Mouse (Mus musculus) heart, embryonic 16.5 days (tissue): ENCODE data around the gene Neurod2. TPM values are rescaled to one million over a fixed set of nuclear protein-coding genes. Genes with fewer than 3 reads are reported as not detected.

Source experiments
- ATAC-seq: fragments of 200-750 bp; cut with Nextera tagmentation; replicated peaks from 2 replicates; pipeline ENCODE4 v1.8.0; 2017; ENCODE audit warnings: moderate number of reproducible peaks; ENCODE audit not compliant: insufficient read depth, low FRiP score; ENCODE audit errors: extremely low read depth
- H3K27ac ChIP-seq: fragments of 300-500 bp; sonication (generic); 2 replicates; pipeline ENCODE4 v1.5.1; 2014; ENCODE audit warnings: mild to moderate bottlenecking, low read length, control low read depth, moderate library complexity
- H3K27me3 ChIP-seq: fragments of 300-500 bp; sonication (generic); 2 replicates; pipeline ENCODE4 v1.6.1; 2014; ENCODE audit warnings: low read length, mixed read lengths; ENCODE audit not compliant: control insufficient read depth, insufficient read depth
- H3K36me3 ChIP-seq: fragments of 300-500 bp; sonication (generic); 2 replicates; pipeline ENCODE4 v1.6.1; 2014; ENCODE audit not compliant: control insufficient read depth, insufficient read depth
- H3K4me1 ChIP-seq: fragments of 300-500 bp; sonication (generic); 2 replicates; pipeline ENCODE4 v1.6.1; 2014; ENCODE audit warnings: low read length, mixed read lengths; ENCODE audit not compliant: control insufficient read depth, insufficient read depth
- H3K4me2 ChIP-seq: fragments of 300-500 bp; sonication (generic); 2 replicates; pipeline ENCODE4 v1.6.1; 2014; ENCODE audit warnings: low read depth, mild to moderate bottlenecking, control low read depth, low read length
- H3K4me3 ChIP-seq: fragments of 300-500 bp; sonication (generic); 2 replicates; pipeline ENCODE4 v1.5.1; 2014; ENCODE audit warnings: mild to moderate bottlenecking, control low read depth, low read length
- H3K9ac ChIP-seq: fragments of 300-500 bp; sonication (generic); 2 replicates; pipeline ENCODE4 v1.6.1; 2014; ENCODE audit warnings: low read length, control low read depth
- H3K9me3 ChIP-seq: fragments of 300-500 bp; sonication (generic); replicated peaks from 2 replicates; pipeline ENCODE4 v1.6.1; 2016; ENCODE audit warnings: low read length; ENCODE audit not compliant: control insufficient read depth
- WGBS: fragments of 180-500 bp; shearing (Covaris S2); extraction: QIAGEN DNeasy Blood & Tissue Kit; methylation state at CpG from one replicate; pipeline ENCODE4 v1.1.7; 2014; 5-methylcytosine and 5-hydroxymethylcytosine counted together
- polyA plus RNA-seq: library from polyadenylated mRNA; unstranded; fragments of >200 nt; fragmentation: Nextera tagmentation; extraction: Ambion mirVana; gene quantifications from 2 replicates; pipeline ENCODE4 v1.2.1, GENCODE M21; 2015

The Neurod2 gene
- polyA plus RNA-seq, 1 experiment from 2014 or later = not detected

DNA sequence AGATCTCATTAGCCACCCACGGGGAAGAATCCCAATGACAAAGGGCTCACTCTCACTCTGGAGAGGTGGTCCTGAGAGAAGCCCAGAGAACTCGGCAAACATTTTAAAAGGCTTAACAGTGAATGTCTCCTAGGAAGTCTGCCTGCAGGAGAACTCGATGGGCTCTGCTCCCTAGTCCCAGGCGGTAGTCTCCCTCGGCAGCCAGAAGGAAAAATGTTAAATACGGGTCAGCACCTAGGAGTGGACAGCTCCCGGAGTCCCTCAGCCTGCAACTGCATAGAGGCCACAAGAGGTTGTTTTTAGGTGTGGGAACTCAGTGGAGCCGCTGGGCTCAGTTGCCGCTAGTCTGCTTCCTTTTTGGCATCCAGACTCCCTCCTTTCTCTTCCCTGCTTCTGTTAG, 5.5 kb downstream of the Neurod2 start:
- no peak overlapping the region for H3K27ac ChIP-seq
- no peak overlapping the region for H3K9ac ChIP-seq
- H3K36me3 ChIP-seq = no peaks in the 10 kb centered on the region
- H3K4me3 ChIP-seq = no peak overlapping the region
- peaks cover 95% of the 10 kb centered on the region for H3K27me3 ChIP-seq
- H3K4me2 ChIP-seq = no peak overlapping the region
- peaks cover 8% of the 10 kb centered on the region for H3K4me1 ChIP-seq
- no peak for ATAC-seq
- no peaks in the 10 kb centered on the region for H3K9me3 ChIP-seq
- WGBS = 3% methylated on average over 9 of the region's 9 CpGs

DNA sequence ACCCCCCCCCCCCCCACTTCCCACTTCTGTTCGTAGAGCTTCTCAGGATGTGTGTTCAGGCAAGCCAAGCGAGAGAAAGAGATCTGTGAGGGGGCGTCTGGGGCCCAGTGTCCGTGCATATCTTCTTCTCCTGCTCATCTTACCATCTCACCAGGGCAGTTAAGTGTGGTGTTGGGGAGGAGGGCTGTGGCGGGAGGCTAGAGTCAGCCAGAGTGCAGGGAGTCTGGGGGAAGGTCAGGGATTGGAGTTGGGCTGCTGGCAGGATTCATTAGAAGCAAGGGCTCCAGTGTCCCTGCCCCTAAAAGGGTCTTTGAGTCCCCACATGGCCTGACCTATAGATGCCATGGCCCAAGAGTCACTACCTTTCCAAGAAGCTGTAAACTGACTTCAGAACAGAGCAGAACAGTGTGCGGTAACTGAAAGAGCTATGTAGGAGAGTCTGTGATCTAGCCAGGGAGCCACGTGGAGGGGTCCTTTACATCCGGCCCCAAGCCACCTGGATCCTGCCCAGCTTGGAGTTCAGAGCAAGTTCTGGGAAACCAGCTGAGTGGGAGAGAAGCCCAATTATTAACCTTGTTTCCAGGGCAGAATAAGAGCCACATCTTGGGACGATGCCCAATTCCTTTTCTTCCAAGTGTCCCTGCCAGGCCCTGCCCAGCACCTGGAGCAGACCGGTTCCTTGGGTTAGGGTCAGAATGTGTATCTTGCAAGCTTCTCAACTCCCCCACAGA, 6.1 kb downstream of the Neurod2 start:
- no peak for ATAC-seq
- no peak overlapping the region for H3K4me2 ChIP-seq
- H3K4me3 ChIP-seq = no peak overlapping the region
- peaks cover 5% of the 10 kb centered on the region for H3K4me1 ChIP-seq
- H3K9me3 ChIP-seq = no peaks in the 10 kb centered on the region
- H3K27ac ChIP-seq = no peak overlapping the region
- H3K36me3 ChIP-seq = no peaks in the 10 kb centered on the region
- 5% methylated on average over 10 of the region's 10 CpGs for WGBS
- peaks cover 95% of the 10 kb centered on the region for H3K27me3 ChIP-seq
- H3K9ac ChIP-seq = no peak overlapping the region

DNA sequence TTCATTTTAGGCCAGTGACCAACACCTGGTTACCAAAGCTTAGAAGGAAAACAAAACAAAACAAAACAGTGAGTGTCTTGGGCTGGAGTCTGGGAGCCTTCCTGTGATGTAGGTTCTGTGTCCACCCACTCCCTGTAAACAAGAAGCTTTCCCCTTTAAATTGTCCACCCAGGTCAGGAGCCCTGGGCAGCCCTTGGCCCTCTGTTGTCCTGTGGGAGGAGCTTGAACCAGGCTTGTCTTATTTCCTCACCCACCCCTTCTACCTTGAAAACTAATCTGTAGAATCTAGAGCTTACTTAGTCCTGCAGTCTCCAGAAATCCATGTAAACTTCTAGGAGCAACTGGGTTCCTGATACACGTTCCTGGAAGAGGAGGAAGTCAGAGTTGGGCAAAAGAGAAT, 7.3 kb downstream of the Neurod2 start:
- no peak overlapping the region for H3K9ac ChIP-seq
- WGBS = 7% methylated on average over 1 of the region's 1 CpGs
- peaks cover 92% of the 10 kb centered on the region for H3K27me3 ChIP-seq
- no peak overlapping the region for H3K27ac ChIP-seq
- ATAC-seq = no peak
- no peak overlapping the region for H3K4me3 ChIP-seq
- H3K9me3 ChIP-seq = no peaks in the 10 kb centered on the region
- H3K4me2 ChIP-seq = no peak overlapping the region
- H3K36me3 ChIP-seq = no peaks in the 10 kb centered on the region
- no peaks in the 10 kb centered on the region for H3K4me1 ChIP-seq

DNA sequence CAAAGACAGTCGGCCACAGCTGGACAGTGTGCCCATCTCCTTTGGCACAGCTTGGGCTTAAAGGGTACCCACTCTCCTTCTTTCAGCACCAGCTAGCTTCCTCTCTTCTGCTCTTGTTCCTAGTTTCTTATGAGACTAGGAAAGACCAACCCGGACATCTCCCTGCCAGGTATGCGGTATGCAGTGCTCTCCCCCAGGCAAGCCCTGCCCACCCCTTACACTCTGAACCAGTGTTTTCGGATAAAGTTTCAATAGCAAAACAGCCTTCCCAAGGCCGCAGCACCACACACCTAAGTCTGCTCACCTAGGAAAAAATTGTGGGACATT, 7.8 kb downstream of the Neurod2 start:
- H3K9ac ChIP-seq = no peak overlapping the region
- no peaks in the 10 kb centered on the region for H3K4me1 ChIP-seq
- H3K36me3 ChIP-seq = no peaks in the 10 kb centered on the region
- H3K4me2 ChIP-seq = no peak overlapping the region
- peaks cover 92% of the 10 kb centered on the region for H3K27me3 ChIP-seq
- no peak overlapping the region for H3K4me3 ChIP-seq
- H3K9me3 ChIP-seq = no peaks in the 10 kb centered on the region
- H3K27ac ChIP-seq = no peak overlapping the region
- 3% methylated on average over 5 of the region's 5 CpGs for WGBS
- ATAC-seq = no peak

DNA sequence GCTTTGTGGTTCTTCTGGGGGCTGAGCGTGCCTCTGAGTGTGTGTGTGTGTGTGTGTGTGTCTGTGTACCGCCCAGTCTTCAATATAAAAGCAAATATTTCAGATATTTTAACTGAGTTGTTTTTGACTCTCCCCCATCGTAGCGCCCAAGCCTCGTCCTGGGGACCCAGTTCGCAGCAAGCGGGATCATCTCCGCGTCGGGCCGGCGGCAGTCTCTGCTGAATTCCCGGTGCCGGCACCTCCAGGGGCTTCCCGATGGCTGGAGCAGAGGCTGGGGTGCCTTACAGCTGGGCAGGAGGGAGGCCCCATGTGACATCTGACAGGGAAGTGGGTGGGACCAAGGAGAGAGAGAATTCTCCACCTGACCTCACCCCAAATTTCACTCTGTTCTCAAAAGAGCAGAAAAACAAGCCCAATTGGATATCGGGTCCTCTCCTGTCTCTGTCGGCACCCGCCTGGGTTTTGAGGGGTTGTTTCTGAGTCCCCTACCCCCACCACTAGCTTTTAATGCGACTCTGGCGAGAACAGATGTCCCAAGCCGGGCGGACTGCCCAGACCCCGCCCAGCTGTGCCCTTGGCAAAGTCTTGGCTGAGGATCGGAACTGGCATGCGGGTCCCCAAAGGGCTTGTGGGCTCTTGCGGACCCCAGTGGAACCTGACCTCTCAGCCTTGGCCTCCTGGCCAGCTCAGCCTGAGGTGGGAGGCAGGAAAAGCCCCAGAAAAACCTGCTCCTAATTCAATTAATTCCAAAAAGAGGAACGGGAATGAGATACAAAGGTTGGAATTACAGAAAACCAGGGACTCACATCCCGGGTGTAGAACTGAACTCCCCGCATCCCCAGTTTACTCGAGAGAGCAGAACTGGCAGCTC, 8.4 kb downstream of the Neurod2 start:
- Histone ChIP-seq H3K36me3 (no peaks in the 10 kb centered on the region), H3K9ac (no peak overlapping the region), H3K27ac (no peak overlapping the region), H3K27me3 (peaks cover 94% of the 10 kb centered on the region), H3K4me2 (no peak overlapping the region), H3K4me1 (no peaks in the 10 kb centered on the region), H3K4me3 (no peak overlapping the region), H3K9me3 (no peaks in the 10 kb centered on the region)
- WGBS = 2% methylated on average over 30 of the region's 30 CpGs
- ATAC-seq = no peak

DNA sequence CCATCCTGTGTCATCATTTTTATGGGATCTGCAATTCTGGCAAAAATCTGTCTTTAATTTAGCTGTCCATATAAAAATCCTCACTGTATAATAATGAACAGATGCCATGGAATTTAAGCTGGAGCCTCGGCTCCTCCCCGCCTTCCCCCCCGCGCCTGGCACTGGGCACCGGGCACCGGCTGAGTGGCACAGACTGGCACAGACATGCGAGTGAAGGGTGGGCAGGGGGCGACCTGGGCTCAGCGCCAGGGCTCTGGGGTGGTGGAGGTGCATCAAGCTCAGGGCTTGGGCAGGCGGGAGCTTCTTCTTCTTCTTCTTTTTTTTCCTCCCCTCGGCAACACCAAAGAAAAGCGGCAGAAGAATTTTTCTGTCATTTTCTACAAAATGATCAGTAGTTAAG, 9.1 kb downstream of the Neurod2 start:
- Histone ChIP-seq H3K9me3 (no peaks in the 10 kb centered on the region), H3K36me3 (no peaks in the 10 kb centered on the region), H3K4me1 (no peaks in the 10 kb centered on the region), H3K9ac (no peak overlapping the region), H3K4me3 (no peak overlapping the region), H3K27ac (no peak overlapping the region), H3K27me3 (peaks cover 94% of the 10 kb centered on the region), H3K4me2 (no peak overlapping the region)
- ATAC-seq = no peak
- WGBS = 12% methylated on average over 12 of the region's 12 CpGs

DNA sequence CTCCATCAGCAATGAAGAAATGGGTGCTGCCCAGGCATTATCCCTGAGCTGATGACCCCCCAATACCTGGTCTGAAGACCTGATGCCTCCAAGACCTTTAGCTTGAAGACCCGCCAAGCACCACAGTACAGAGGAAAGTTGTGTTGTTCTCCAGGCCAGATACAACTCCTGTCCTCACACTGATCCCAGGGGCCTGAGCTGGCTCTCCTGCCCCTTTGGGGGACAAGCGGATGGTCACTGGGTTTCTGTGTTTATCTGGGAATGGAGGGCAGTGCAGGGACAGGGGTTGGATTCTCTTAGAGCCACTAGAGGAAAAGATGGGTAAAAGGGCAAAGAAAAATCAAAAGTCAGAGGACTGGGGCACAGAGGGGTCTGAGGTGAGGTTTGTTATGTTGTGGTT, 9.5 kb downstream of the Neurod2 start:
- no peak overlapping the region for H3K27ac ChIP-seq
- H3K9ac ChIP-seq = no peak overlapping the region
- no peaks in the 10 kb centered on the region for H3K36me3 ChIP-seq
- H3K4me2 ChIP-seq = no peak overlapping the region
- no peaks in the 10 kb centered on the region for H3K9me3 ChIP-seq
- H3K4me3 ChIP-seq = no peak overlapping the region
- peaks cover 93% of the 10 kb centered on the region for H3K27me3 ChIP-seq
- no peak for ATAC-seq
- H3K4me1 ChIP-seq = no peaks in the 10 kb centered on the region
- 4% methylated on average over 2 of the region's 2 CpGs for WGBS

DNA sequence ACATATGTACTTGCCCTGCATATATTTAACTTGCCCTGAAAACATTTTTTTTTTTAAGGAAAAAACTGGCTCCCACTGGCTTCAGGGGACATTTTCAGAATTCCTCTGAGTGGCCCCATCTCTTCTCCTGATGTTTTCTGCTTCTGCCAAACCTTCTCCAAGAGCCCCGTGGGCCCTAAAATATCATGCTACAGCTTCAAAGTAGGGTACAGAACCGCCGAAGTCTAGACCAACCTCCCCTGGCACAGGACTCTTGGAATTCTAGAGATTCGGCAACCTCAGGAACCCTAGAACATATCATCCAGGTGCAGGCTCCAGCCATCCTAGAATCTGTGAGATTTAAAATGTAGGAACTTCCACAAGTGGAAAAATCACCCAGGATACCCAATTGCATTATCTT, 9.9 kb downstream of the Neurod2 start:
- H3K36me3 ChIP-seq = no peaks in the 10 kb centered on the region
- H3K4me2 ChIP-seq = no peak overlapping the region
- H3K9me3 ChIP-seq = no peaks in the 10 kb centered on the region
- no peak for ATAC-seq
- 25% methylated on average over 4 of the region's 4 CpGs for WGBS
- H3K4me3 ChIP-seq = no peak overlapping the region
- H3K27me3 ChIP-seq = peaks cover 90% of the 10 kb centered on the region
- no peak overlapping the region for H3K27ac ChIP-seq
- no peaks in the 10 kb centered on the region for H3K4me1 ChIP-seq
- H3K9ac ChIP-seq = no peak overlapping the region

DNA sequence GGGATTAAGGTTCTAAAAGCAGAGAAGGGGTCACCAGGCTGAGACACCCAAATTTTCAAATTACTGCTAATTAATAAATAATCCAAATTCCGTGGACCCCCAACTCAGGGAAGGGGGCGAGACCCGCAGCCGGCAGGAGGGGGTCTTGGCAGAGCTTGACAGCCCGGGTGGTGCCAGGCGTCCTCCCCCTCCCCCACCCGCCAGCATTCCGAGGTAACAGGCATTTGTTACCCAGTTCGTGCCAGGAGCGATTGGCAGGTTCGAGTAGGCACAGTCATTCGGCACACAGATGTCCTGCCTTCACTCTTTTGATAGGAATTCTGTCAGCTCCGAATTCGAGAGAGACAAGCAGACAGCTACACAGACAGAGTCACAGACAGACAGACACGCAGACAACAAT, 10.3 kb downstream of the Neurod2 start:
- no peaks in the 10 kb centered on the region for H3K36me3 ChIP-seq
- no peak overlapping the region for H3K4me2 ChIP-seq
- H3K27me3 ChIP-seq = peaks cover 89% of the 10 kb centered on the region
- H3K27ac ChIP-seq = no peak overlapping the region
- H3K4me3 ChIP-seq = no peak overlapping the region
- 4% methylated on average over 15 of the region's 15 CpGs for WGBS
- no peaks in the 10 kb centered on the region for H3K9me3 ChIP-seq
- H3K4me1 ChIP-seq = no peaks in the 10 kb centered on the region
- no peak for ATAC-seq
- H3K9ac ChIP-seq = no peak overlapping the region
